Mouse (Mus musculus) gastrocnemius, adult 18-20 months (tissue): Measurements from ENCODE around the gene Ncbp1. TPM values are rescaled to one million over a fixed set of nuclear protein-coding genes. Genes with fewer than 3 reads are reported as not detected.

Experiments
- DNase-seq: peaks from one replicate; pipeline ENCODE4 v3.0.0; 2021; ENCODE audit warnings: low spot score
- long read RNA-seq, 2 experiments: library from polyadenylated mRNA; stranded (forward); transcript quantifications; one replicate each; pipeline ENCODE4 v2.0.0; 2021
- total RNA-seq, 2 experiments: library from RNA; stranded (reverse); gene quantifications; 2 replicates each; pipeline ENCODE4 v1.2.3; 2021

Ncbp1 gene
- 10 to 100 TPM; 13.1 to 16.1 TPM for total RNA-seq
- long read RNA-seq, experiment 1, transcript Ncbp1-201 (23 exons, 3,010 nt): major isoform, 13 of 16 reads
- long read RNA-seq, experiment 1, partial matches to known transcripts: 2 of 16 reads
- long read RNA-seq, experiment 1, other reads (novel, unspliced or antisense): 1 of 16 reads
- long read RNA-seq, experiment 2, transcript Ncbp1-201 (23 exons, 3,010 nt): major isoform, 7 of 10 reads
- long read RNA-seq, experiment 2, partial matches to known transcripts: 2 of 10 reads
- long read RNA-seq, experiment 2, other reads (novel, unspliced or antisense): 1 of 10 reads

DNA sequence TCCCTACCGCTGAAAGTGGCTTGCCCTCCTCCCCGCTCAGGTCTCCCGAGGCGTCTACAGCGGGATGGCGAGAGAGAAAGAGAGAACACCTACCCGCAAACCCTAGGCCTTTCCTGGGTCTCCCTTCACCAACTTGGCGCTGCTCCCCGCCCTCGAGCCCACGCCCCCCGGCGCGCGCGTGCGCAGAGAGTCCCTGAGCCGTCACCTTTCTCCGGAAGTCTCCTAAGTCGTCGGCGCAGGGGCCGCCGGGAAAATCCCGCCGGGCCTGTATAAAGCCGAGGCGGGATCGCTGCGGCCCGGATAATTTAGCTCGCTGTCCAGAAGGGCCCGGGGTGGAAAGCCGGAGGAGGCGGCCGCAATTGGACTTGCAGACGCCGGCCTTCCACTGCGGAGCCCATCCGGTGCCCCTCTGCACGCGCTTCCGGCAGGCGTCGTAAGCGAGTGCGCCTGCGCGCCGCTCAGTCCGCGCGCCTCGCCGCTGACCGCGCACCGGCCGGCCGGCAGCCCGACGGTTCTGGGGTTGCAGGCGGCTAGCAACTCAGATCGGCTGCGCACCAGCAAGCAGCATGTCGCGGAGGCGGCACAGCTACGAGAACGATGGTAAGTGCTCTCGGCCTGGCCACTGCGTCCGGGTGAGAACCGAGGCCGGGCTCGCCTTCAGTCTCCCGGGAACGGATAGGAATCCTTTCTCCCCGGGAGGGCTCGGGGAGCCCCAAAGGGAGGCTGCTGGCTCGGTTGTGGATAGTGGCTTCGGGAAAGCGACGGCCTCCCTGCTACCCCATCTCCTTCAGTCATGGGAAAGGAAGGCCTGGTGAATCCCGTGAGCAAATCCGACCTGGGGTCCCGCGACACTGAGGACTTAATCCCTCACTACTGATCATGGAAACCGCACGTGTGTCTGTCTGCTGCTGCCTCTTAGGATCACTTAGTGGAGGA, at the start of gene Ncbp1, which contains the start of gene Tstd2:
Gene Ncbp1, plus strand, starts transcription at position 327 of the 936 bp plus-strand sequence.
Gene Tstd2, minus strand, starts transcription at position 408 of the 936 bp plus-strand sequence.
- peak; percentile 92 for DNase-seq

DNA sequence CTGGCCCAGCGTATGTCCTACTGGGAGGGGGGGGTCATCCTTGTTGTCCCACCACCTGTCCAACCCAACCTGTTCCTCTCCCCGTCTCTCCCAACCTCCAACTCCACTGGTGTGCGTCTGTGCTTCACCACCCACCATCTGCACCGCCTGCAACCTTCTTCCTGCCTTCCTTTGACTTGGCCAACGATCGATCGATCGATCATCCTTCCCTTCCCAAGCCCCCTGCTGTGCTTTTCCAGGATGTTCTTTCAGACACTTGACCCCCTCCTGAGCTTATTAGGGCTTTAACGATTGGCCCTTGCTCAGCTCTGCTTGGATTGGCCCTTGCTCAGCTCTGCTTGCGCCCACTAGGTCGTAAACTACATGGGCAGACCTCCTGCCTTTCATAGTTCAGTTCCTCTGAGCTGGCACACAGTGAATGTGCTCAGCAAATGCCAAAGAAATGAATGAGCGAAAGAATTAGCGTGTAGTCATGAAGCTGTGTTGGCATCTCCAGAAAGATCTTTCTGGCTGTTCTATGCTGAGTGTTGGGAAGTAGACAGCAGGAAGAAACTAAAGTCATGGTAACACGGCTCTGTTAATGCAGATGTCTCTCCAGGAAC, 48.8 kb upstream of the Ncbp1 start:
- no peak for DNase-seq

- DNase-seq: no peak
These were observed 45.9 kb upstream of the Ncbp1 start for GRCm38 (mm10) chr4:46092429-46093076.

- peak; percentile 22 for DNase-seq
These were observed 43.2 kb upstream of the Ncbp1 start for GRCm38 (mm10) chr4:46094916-46095825.

- no peak for DNase-seq
These were observed 42.6 kb upstream of the Ncbp1 start for GRCm38 (mm10) chr4:46095826-46096159.

GRCm38 (mm10) chr4:46096546-46096945, 41.9 kb upstream of the Ncbp1 start:
- no peak for DNase-seq

DNA sequence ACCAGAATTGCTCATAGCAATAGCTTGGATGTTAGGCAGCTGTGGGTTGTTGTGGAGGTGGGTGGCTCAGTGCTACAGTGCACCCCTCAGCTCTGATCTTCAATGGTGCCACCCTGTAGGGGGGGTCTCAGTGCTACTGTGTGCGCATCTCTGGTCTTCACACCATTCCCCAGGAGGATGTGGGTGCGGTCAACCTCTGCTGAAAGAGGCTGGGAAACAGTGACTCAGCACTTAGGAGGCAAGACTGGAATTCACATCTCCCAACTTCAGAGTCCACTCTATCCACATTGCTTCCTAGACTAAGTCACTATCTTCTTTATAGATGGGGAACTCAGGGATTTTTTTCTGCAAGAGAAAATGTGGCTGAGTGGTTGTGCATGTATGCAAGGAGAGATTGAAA, 40.8 kb upstream of the Ncbp1 start:
- DNase-seq: no peak

GRCm38 (mm10) chr4:46099132-46099531, 39.3 kb upstream of the Ncbp1 start:
- DNase-seq: no peak

DNA sequence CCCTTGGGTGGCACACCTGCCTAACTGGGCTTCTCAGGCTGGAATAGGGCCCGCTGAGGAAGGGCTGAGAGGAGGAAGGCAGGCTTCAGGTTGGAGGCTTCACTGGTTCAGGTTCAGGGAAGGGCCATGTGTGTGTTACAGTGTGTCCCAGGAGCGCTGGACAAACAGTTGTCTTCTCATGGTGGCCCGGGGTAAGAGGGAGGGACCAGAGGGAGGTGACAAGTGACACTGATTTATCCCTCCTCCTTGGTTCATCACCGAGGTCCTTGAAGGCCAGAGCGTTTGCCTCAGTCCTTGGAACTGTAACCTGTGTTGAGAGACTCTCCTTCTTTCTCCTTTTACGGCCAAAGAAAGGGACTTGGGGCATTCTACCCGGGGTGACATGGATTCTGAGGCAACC, 37.9 kb upstream of the Ncbp1 start:
- DNase-seq: peak; percentile 24

DNA sequence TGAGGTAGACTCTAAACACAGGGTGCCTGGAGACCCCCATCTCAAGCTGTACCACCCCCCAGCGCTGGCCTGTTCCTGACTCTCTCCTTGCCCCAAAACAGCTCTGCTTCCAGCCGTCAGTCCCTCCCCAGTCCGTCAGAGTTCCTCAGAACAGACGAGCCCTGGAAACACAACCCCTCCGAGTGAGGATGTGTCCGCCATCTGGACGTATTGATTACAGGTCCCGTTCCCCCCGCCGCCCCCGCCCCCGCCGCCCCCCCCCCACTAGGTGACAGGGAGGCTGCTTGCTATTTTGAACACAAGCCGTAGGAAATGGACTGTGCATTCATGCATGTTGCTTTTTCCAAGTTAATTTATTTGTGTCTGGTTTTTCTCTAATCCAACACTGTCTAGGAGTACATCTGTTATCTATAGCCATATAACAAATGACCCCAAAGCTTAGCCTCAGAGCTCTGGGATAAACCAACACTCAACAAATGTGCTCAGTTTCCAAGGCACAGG, 37.2 kb upstream of the Ncbp1 start:
- DNase-seq: peak; percentile 37

DNA sequence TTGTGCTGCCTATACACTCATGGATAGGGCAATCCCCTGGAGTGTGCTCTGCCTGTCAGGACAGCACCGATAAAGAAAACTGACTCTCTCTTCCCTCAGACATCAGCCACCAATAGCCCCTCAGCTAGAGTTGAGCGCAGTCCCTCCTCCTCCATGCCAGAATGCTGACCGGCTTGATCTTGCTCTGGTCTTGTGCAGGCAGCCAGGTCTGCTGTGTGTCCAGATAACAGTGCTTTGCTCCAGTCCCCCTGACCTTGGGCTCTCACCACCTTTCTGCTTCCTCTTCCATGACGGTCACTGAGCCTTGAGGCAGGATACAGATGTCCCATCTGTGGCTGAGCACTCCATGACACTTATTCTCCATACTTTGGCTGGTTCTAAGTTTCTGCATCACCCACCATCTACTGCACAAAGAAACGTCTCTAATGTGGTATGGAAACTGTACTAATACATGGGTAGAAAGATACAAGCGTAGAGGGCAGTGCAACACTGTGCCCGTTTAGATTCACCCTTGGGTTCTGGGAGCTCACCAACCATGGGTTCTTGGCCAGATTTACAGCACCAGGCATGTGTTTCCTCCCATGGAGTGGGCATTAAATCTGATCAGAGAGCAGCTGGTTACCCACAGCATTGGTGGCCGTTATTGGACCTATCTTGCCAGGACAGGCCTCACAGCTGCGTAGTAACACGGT, 36.2 kb upstream of the Ncbp1 start:
- DNase-seq: no peak

DNA sequence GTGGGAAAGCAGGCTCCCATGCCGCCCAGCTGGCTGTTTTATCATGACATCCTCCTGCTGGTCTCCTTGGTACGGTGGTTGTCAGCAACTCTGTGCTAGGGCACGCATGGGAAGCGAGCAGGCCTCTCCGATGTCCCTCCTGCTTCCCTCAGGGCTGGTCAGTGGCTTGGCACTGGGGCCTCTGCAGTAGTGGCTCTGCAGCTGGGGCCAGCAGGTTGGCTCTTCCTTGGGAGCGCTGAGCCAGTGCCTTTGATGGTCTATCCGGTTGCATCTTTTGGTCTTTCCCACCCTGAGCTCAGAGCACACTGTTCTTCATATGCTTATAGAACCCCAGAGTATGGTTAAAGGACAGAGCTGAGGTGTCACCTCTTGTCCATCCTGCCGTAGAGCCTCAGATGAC, 28.3 kb upstream of the Ncbp1 start:
- no peak for DNase-seq

- no peak for DNase-seq
These were observed 27.1 kb upstream of the Ncbp1 start for GRCm38 (mm10) chr4:46111361-46111760.

DNA sequence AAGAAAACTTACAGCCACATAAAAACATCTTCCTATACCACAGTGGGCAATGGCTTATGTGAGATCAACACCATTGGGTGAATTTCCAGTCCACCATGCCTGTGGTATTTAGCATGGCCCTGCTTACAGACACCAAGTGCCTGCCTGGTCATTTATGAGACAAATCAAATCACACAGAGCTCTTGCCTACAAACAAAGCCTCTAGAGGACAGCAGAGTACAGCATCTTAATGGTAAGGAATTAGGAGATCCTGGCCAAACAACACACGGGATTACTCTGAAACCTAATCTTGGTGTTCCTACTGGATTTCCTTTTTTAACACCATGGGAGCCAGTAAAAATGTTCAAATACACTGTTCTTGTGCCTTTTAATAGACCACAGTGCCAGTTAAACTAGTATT, 23.1 kb upstream of the Ncbp1 start:
- no peak for DNase-seq

- no peak for DNase-seq
These were observed 21.8 kb upstream of the Ncbp1 start for GRCm38 (mm10) chr4:46116544-46117175.

- DNase-seq: no peak
These were observed 20.9 kb upstream of the Ncbp1 start for GRCm38 (mm10) chr4:46117536-46117935.

DNA sequence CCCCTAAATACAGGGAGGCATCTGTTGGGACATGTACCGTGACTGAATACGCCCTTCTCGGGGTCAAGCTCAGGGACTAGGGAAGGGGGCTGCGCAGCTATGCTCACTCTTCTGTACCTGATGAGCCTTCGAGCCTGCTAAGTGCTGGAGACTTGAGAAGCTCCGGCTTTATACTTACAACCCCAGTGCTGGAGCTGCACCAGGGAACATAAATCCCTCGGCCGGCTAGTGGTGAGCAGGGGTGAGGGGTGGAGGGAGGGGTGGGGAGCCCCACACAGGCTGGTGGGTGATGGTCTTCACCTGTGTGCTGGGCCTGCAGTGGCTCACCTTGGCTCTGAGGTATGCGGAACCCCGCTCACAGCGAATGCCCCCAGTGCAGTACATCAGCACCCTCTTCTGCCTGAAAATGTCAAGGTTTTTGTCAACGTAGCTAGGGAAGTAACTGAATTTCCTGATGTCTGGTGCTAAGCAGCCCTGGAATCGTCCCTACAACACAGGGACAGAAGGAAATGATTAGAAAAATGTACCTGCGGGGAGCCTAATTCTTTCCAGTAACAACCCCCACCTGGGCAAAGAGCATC, 18.8 kb upstream of the Ncbp1 start:
- no peak for DNase-seq

- DNase-seq: no peak
These were observed 17.6 kb upstream of the Ncbp1 start for GRCm38 (mm10) chr4:46120767-46121166.

DNA sequence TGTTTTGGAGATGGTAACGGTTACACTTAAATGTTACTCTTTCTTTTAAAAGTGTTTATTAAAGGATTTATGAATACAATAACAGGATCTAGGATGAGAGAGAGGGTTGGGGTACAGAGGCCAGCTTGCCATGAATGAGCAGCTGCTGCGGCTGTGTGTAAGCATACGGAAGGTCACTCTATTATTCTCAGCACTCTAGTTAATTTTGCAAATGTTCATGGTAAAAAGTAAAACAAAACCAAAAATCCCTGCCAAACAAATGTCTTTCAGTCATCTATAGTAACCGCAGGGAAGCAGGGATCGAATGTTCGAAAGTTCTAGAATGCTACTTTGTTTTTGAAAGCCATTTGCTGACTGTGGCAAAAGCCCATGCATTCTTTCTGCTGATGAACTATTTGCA, 15.1 kb upstream of the Ncbp1 start:
- no peak for DNase-seq
